Mouse (Mus musculus) embryonic facial prominence, embryonic 15.5 days (tissue): ENCODE measurements around the gene Rassf6. TPM values are rescaled to one million over a fixed set of nuclear protein-coding genes. Genes with fewer than 3 reads are reported as not detected.

Experiments
- ATAC-seq: fragments of 200-750 bp; cut with Nextera tagmentation; 2 replicates; pipeline ENCODE4 v1.8.0; 2017; ENCODE audit warnings: low read depth, moderate TSS enrichment; ENCODE audit not compliant: insufficient number of reproducible peaks, low FRiP score, low TSS enrichment
- H3K27ac ChIP-seq: fragments of 300-500 bp; sonication (generic); replicated peaks from 2 replicates; pipeline ENCODE4 v1.5.1; 2015; ENCODE audit warnings: mild to moderate bottlenecking, inconsistent platforms
- H3K27me3 ChIP-seq: fragments of 300-500 bp; sonication (generic); 2 replicates; pipeline ENCODE4 v1.6.1; 2015; ENCODE audit warnings: inconsistent platforms
- H3K36me3 ChIP-seq: fragments of 300-500 bp; sonication (generic); 2 replicates; pipeline ENCODE4 v1.6.1; 2015; ENCODE audit warnings: mild to moderate bottlenecking, inconsistent platforms
- H3K4me1 ChIP-seq: fragments of 300-500 bp; sonication (generic); 2 replicates; pipeline ENCODE4 v1.6.1; 2015; ENCODE audit warnings: inconsistent platforms
- H3K4me2 ChIP-seq: fragments of 300-500 bp; sonication (generic); replicated peaks from 2 replicates; pipeline ENCODE4 v1.6.1; 2015; ENCODE audit warnings: mild to moderate bottlenecking, inconsistent platforms
- H3K4me3 ChIP-seq: fragments of 300-500 bp; sonication (generic); replicated peaks from 2 replicates; pipeline ENCODE4 v1.5.1; 2015; ENCODE audit warnings: mild to moderate bottlenecking, inconsistent platforms
- H3K9ac ChIP-seq: fragments of 300-500 bp; sonication (generic); 2 replicates; pipeline ENCODE4 v1.6.1; 2015; ENCODE audit warnings: inconsistent platforms
- H3K9me3 ChIP-seq: fragments of 300-500 bp; sonication (generic); replicated peaks from 2 replicates; pipeline ENCODE4 v1.6.1; 2016; ENCODE audit warnings: inconsistent platforms
- WGBS: fragments of 180-500 bp; shearing (Covaris S2); methylation state at CpG from one replicate; pipeline ENCODE4 v1.1.7; 2015; 5-methylcytosine and 5-hydroxymethylcytosine counted together
- polyA plus RNA-seq: library from polyadenylated mRNA; unstranded; fragments of >200 nt; fragmentation: Nextera tagmentation; extraction: Ambion mirVana; gene quantifications from 2 replicates; pipeline ENCODE4 v1.2.1, GENCODE M21; 2015

Rassf6 gene
- polyA plus RNA-seq, 1 experiment from 2014 or later = 4.3 TPM

- peaks cover 5% of the 10 kb centered on the region for H3K27me3 ChIP-seq
- WGBS = 64% methylated on average over 5 of the region's 5 CpGs
Observed at GRCm38 (mm10) chr5:90654798-90655197, 14.3 kb upstream of the Rassf6 start.

DNA sequence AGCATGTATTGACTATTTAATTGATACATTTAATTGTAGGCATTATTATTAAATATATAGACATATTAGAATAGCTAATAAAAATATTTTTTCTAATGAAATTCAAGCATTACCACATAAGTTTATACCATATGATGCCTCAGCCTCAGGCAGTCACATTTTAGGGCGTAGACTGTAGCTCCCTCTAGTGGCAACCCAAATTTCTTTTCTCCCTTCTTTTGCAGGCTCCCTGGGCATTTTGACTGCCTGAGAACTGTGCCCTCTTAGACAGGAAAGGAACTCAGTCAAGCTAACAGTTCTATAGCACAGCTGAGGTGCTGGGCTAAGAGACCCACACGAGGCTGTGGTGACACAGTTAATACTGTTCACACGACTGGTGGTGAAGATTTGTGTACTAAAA lies 12.3 kb upstream of the Rassf6 start:
- Histone ChIP-seq H3K4me2 (no peak overlapping the region), H3K4me1 (0 out of 2 replicates have a peak, but pooled peaks cover 6% of the 10 kb centered on the region), H3K4me3 (no peak overlapping the region), H3K9me3 (no peaks in the 10 kb centered on the region), H3K27ac (no peak overlapping the region), H3K9ac (no peak overlapping the region), H3K27me3 (peaks cover 3% of the 10 kb centered on the region; the same call in 1 of the 2 replicates), H3K36me3 (no peaks in the 10 kb centered on the region)
- no peak for ATAC-seq
- 4% methylated on average over 3 of the region's 3 CpGs for WGBS

More at GRCm38 (mm10) chr5:90654798-90655197, 14.3 kb upstream of the Rassf6 start:
- H3K4me3 ChIP-seq = no peak overlapping the region
- H3K4me1 ChIP-seq = 0 out of 2 replicates have a peak, but pooled peaks cover 6% of the 10 kb centered on the region
- no peak overlapping the region for H3K4me2 ChIP-seq
- H3K9me3 ChIP-seq = no peaks in the 10 kb centered on the region
- no peak overlapping the region for H3K27ac ChIP-seq
- no peak overlapping the region for H3K9ac ChIP-seq
- no peak for ATAC-seq
- no peaks in the 10 kb centered on the region for H3K36me3 ChIP-seq

DNA sequence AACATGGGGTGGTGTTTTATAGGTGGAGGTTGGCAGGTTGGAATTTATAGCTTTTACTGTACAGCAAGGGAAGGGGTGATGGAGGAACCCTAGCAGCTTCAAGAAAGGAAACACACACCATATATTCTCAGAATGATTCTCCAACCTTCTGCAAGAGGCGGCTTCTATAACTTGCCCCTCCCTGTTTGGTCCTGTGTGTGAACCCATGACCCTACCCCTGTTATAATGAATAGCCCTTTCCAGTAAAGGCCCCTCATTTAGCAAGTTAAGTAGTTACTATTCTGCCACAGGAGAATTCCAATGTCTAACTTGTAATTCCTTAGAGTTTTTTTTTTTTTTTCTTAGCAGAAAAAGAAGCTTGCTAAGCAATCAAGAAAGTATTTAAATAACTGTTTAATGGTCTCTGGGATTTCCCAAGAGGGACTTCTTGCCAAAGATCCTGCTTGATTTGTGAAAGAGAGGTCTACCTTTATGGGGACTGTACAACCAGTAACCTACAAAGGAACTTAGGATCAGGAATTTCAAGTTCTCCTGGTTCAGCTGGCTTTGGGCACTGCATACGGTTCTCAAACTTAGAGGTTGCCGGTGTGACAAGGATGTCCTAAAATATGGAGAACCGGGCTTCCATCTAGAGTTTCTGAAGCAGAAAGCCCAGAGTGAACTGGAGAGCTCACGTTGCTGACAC lies 10.2 kb upstream of the Rassf6 start:
- ATAC-seq = no peak
- peaks cover 3% of the 10 kb centered on the region; the same call in 1 of the 2 replicates for H3K27me3 ChIP-seq
- H3K4me1 ChIP-seq = no peaks in the 10 kb centered on the region
- no peak overlapping the region for H3K4me3 ChIP-seq
- H3K4me2 ChIP-seq = no peak overlapping the region
- no peak overlapping the region; the same call in 1 of the 2 replicates for H3K27ac ChIP-seq
- 64% methylated on average over 5 of the region's 5 CpGs for WGBS
- H3K9me3 ChIP-seq = no peaks in the 10 kb centered on the region
- no peak overlapping the region for H3K9ac ChIP-seq
- no peaks in the 10 kb centered on the region for H3K36me3 ChIP-seq

GRCm38 (mm10) chr5:90647473-90647872 lies 7.0 kb upstream of the Rassf6 start:
- no peak overlapping the region for H3K9ac ChIP-seq
- no peak; the same call in 1 of the 2 replicates for ATAC-seq
- H3K36me3 ChIP-seq = no peaks in the 10 kb centered on the region
- H3K9me3 ChIP-seq = no peaks in the 10 kb centered on the region
- H3K4me1 ChIP-seq = no peaks in the 10 kb centered on the region
- H3K27me3 ChIP-seq = 0 out of 2 replicates have a peak, but pooled peaks cover 3% of the 10 kb centered on the region
- no peak overlapping the region for H3K4me3 ChIP-seq
- H3K4me2 ChIP-seq = no peak overlapping the region
- no peak overlapping the region for H3K27ac ChIP-seq
- WGBS = 75% methylated on average over 5 of the region's 5 CpGs

DNA sequence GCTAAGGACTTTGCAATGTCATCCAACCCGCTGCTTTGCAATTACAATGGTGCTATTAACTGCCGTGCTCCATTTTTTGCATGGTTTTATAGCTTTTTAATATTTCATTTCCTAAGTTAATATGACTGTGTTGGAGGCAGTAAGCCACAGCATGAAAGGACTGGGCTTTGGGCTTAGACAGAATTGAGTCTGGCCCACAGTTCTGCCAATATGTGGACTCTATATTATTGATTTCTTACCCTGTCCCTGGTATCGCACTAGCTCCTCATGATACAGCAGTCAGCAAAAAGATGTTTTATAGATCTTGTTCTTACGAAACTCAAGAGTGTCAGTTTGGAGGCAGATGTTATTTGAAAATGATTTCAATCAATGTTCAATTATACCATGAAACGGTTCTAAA lies 5.9 kb upstream of the Rassf6 start:
- no peak for ATAC-seq
- Histone ChIP-seq H3K9ac (no peak overlapping the region), H3K4me1 (no peaks in the 10 kb centered on the region), H3K4me2 (no peak overlapping the region), H3K36me3 (no peaks in the 10 kb centered on the region), H3K9me3 (no peaks in the 10 kb centered on the region), H3K27ac (no peak overlapping the region), H3K4me3 (no peak overlapping the region), H3K27me3 (0 out of 2 replicates have a peak, but pooled peaks cover 3% of the 10 kb centered on the region)
- WGBS = 84% methylated on average over 5 of the region's 5 CpGs

DNA sequence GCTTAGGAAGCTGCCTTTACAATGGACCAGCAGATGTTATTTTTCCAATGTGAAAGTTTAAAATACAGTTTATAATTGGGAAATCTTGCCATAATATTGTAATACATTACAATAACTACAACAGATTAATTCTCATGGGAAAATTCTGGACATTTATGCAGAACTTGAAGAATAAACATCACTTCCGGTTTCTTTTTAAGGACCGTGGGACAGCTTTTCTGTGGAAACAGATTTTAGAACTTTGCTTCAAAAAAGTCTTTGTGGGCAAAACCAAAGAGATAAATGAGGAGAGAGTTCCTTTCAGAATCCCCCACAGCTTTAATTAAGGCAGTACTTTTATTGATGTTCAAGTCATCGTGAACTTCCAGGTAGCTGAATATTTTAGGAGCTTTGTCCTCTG lies 5.1 kb upstream of the Rassf6 start:
- no peaks in the 10 kb centered on the region for H3K9me3 ChIP-seq
- H3K9ac ChIP-seq = no peak overlapping the region
- H3K27ac ChIP-seq = no peak overlapping the region
- peaks cover 2% of the 10 kb centered on the region; the same call in 1 of the 2 replicates for H3K4me1 ChIP-seq
- H3K27me3 ChIP-seq = no peaks in the 10 kb centered on the region
- no peak for ATAC-seq
- no peak overlapping the region for H3K4me2 ChIP-seq
- no peaks in the 10 kb centered on the region for H3K36me3 ChIP-seq
- 69% methylated on average over 3 of the region's 3 CpGs for WGBS
- no peak overlapping the region for H3K4me3 ChIP-seq

GRCm38 (mm10) chr5:90641218-90641610 lies 757 bp upstream of the Rassf6 start:
- Histone ChIP-seq H3K9me3 (no peaks in the 10 kb centered on the region), H3K4me1 (peaks cover 6% of the 10 kb centered on the region; the same call in 1 of the 2 replicates), H3K27me3 (no peaks in the 10 kb centered on the region), H3K4me2 (0 out of 2 replicates have a peak overlapping the region, but pooled peaks have one; percentile 72), H3K4me3 (no peak overlapping the region), H3K36me3 (no peaks in the 10 kb centered on the region), H3K27ac (no peak overlapping the region), H3K9ac (no peak overlapping the region)
- no peak for ATAC-seq
- WGBS = 73% methylated on average over 10 of the region's 10 CpGs

DNA sequence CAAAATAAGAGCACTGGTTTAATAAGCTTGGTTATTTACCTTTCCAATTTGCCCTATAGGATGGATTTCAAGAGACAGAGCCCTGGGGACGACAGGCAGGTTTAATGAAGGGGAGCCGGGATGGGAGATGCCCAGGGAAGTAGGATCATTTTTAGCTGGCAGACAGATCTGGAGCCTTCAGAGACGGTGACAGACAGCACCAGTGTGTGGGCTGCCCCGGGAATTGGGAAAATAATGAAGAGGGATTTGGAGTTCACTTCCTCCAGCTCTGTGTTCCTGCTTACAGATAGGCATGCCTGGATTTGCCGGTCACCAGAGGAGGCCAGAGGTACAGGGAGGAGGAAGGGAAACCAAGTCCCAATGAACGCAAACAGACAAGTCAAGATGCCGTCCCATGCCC lies 5.6 kb downstream of the Rassf6 start:
- Histone ChIP-seq H3K9ac (no peak overlapping the region), H3K27me3 (no peaks in the 10 kb centered on the region), H3K9me3 (no peaks in the 10 kb centered on the region), H3K4me2 (no peak overlapping the region), H3K36me3 (no peaks in the 10 kb centered on the region), H3K4me1 (no peaks in the 10 kb centered on the region), H3K4me3 (no peak overlapping the region), H3K27ac (no peak overlapping the region)
- no peak for ATAC-seq
- 59% methylated on average over 7 of the region's 7 CpGs for WGBS

DNA sequence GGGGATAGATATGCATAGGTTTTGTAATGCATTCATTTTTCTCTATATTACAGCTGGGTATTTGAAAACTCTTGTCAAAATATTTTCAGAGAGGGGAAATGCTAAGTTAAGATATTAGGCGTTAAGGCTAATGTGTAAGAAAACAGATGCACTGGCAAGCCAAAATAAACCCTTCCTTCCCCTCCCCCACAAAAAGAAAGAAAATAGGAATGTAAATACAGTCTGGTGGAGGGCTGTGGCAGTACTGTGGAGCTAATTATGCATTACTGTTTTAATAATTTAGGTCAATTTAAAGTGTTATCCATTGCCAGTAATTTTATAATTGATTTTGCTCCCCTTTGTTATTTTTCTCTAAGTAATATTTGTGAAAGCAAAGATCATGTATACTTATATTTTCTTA lies 11.9 kb downstream of the Rassf6 start:
- Histone ChIP-seq H3K36me3 (no peaks in the 10 kb centered on the region), H3K27me3 (no peaks in the 10 kb centered on the region), H3K9ac (no peak overlapping the region), H3K4me3 (no peak overlapping the region), H3K27ac (no peak overlapping the region), H3K9me3 (no peaks in the 10 kb centered on the region), H3K4me1 (no peaks in the 10 kb centered on the region), H3K4me2 (no peak overlapping the region)
- no peak for ATAC-seq
- WGBS = 83% methylated on average over 1 of the region's 1 CpGs

DNA sequence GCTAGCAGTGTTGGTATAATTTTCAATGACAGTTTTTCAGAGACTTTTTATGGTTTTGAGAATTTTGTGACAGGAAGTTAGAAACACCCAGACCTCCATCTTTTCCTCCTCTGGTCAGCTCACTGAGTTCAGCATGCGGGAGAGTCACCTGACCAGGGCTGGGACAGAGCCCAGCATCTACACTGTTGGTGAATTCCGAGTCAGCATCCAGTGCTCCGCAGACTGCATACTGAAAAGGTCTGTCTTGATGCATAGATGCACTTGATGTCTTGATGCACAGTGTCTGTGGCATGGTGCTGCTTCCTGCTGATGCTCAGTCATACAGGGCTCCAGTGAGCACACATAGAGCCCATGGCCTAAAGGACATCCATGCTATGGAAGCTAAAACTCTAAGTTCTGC lies 12.4 kb downstream of the Rassf6 start:
- no peak overlapping the region for H3K9ac ChIP-seq
- ATAC-seq = no peak
- no peak overlapping the region for H3K4me2 ChIP-seq
- H3K4me1 ChIP-seq = no peaks in the 10 kb centered on the region
- H3K36me3 ChIP-seq = no peaks in the 10 kb centered on the region
- H3K27ac ChIP-seq = no peak overlapping the region
- H3K4me3 ChIP-seq = no peak overlapping the region
- H3K27me3 ChIP-seq = no peaks in the 10 kb centered on the region
- no peaks in the 10 kb centered on the region for H3K9me3 ChIP-seq
- WGBS = 76% methylated on average over 3 of the region's 3 CpGs

DNA sequence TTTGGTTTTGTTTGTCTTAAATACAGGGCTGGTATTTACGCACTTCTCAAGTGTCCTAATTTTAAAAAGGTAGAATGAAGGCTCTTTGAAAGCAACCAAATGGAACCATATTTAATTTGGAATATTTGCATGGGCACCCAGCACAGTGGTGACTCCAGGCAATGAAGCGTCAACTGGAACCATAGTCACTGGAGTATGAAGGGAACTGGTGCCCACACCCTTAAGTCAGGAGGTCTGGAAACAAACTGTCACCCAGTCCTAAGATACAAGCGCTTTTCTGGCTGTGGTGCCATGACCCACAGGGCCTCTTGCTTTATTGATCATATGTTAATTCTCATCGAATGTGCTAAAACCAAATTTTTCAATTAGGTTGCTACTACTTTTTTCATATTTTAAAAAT lies 13.0 kb downstream of the Rassf6 start:
- H3K9me3 ChIP-seq = no peaks in the 10 kb centered on the region
- no peaks in the 10 kb centered on the region for H3K27me3 ChIP-seq
- H3K9ac ChIP-seq = no peak overlapping the region
- no peak overlapping the region for H3K27ac ChIP-seq
- H3K36me3 ChIP-seq = no peaks in the 10 kb centered on the region
- no peak overlapping the region for H3K4me3 ChIP-seq
- H3K4me1 ChIP-seq = no peaks in the 10 kb centered on the region
- no peak for ATAC-seq
- no peak overlapping the region for H3K4me2 ChIP-seq
- WGBS = 87% methylated on average over 4 of the region's 4 CpGs
